Mouse (Mus musculus): ENCODE results near the gene S100a5. TPM values are rescaled to one million over a fixed set of nuclear protein-coding genes. Genes with fewer than 3 reads are reported as not detected.

The S100a5 gene
- 0.56 TPM in 1 of 2 replicates, not detected in the other for polyA plus RNA-seq (2014; fragmentation: Nextera tagmentation; extraction: Ambion mirVana)

GRCm38 (mm10) chr3:90608223-90608622 is at the start of gene S100a5:
S100a5 (plus strand) TSS chr3:90608523.
- WGBS, result 66% methylated on average over 3 of the region's 3 CpGs
- H3K9me3 ChIP-seq (ENCODE audit: control insufficient read depth, low read length), result no peaks in the 10 kb centered on the region
- H3K27me3 ChIP-seq (ENCODE audit: control insufficient read depth, insufficient read depth, low read length), result no peaks in the 10 kb centered on the region
- H3K4me3 ChIP-seq (ENCODE audit: low read length), result no peak within 1 kb of the TSS
- peaks cover 18% of the 10 kb centered on the region; the same call in 1 of the 2 replicates for H3K4me1 ChIP-seq (ENCODE audit: control insufficient read depth, insufficient read depth, low read length)
- H3K27ac ChIP-seq (ENCODE audit: low read depth, low read length), result no peak within 1 kb of the TSS
- H3K4me2 ChIP-seq (replicated peaks; ENCODE audit: low read depth, low read length), result no peak within 1 kb of the TSS
- no peaks in the 10 kb centered on the region for H3K36me3 ChIP-seq (ENCODE audit: control insufficient read depth, insufficient read depth, low read length)
- ATAC-seq (ENCODE audit: low FRiP score, low TSS enrichment), result no peak
- no peak within 1 kb of the TSS for H3K9ac ChIP-seq (ENCODE audit: low read depth, low read length)

GRCm38 (mm10) chr3:90560008-90560628 is 48.2 kb upstream of the S100a5 start, which contains the start of gene S100a3:
S100a3 (plus strand) TSS chr3:90560578.
- 69% methylated on average over 6 of the region's 6 CpGs for WGBS
- no peak within 1 kb of the TSS for H3K27ac ChIP-seq (ENCODE audit: low read depth, low read length)
- ATAC-seq (ENCODE audit: low FRiP score, low TSS enrichment), result no peak
- H3K4me1 ChIP-seq (ENCODE audit: control insufficient read depth, insufficient read depth, low read length), result no peaks in the 10 kb centered on the region
- no peaks in the 10 kb centered on the region for H3K9me3 ChIP-seq (ENCODE audit: control insufficient read depth, low read length)
- no peaks in the 10 kb centered on the region for H3K36me3 ChIP-seq (ENCODE audit: control insufficient read depth, insufficient read depth, low read length)
- no peak within 1 kb of the TSS for H3K9ac ChIP-seq (ENCODE audit: low read depth, low read length)
- H3K4me2 ChIP-seq (replicated peaks; ENCODE audit: low read depth, low read length), result no peak within 1 kb of the TSS
- H3K27me3 ChIP-seq (ENCODE audit: control insufficient read depth, insufficient read depth, low read length), result no peaks in the 10 kb centered on the region
- no peak within 1 kb of the TSS for H3K4me3 ChIP-seq (ENCODE audit: low read length)

GRCm38 (mm10) chr3:90574691-90575090 is 33.6 kb upstream of the S100a5 start:
- WGBS, result 87% methylated on average over 5 of the region's 5 CpGs
- Histone ChIP-seq H3K4me3 (ENCODE audit: low read length) (no peak overlapping the region), H3K27me3 (ENCODE audit: control insufficient read depth, insufficient read depth, low read length) (no peaks in the 10 kb centered on the region), H3K9me3 (ENCODE audit: control insufficient read depth, low read length) (no peaks in the 10 kb centered on the region), H3K9ac (ENCODE audit: low read depth, low read length) (no peak overlapping the region), H3K36me3 (ENCODE audit: control insufficient read depth, insufficient read depth, low read length) (no peaks in the 10 kb centered on the region), H3K4me2 (replicated peaks; ENCODE audit: low read depth, low read length) (no peak overlapping the region), H3K4me1 (ENCODE audit: control insufficient read depth, insufficient read depth, low read length) (no peaks in the 10 kb centered on the region), H3K27ac (ENCODE audit: low read depth, low read length) (no peak overlapping the region)
- no peak for ATAC-seq (ENCODE audit: low FRiP score, low TSS enrichment)

GRCm38 (mm10) chr3:90575320-90575719 is 33.0 kb upstream of the S100a5 start:
- no peaks in the 10 kb centered on the region for H3K27me3 ChIP-seq (ENCODE audit: control insufficient read depth, insufficient read depth, low read length)
- WGBS, result 76% methylated on average over 3 of the region's 3 CpGs

GRCm38 (mm10) chr3:90576351-90577001 is 31.8 kb upstream of the S100a5 start:
- ATAC-seq (ENCODE audit: low FRiP score, low TSS enrichment), result no peak
- no peak overlapping the region for H3K27ac ChIP-seq (ENCODE audit: low read depth, low read length)
- no peaks in the 10 kb centered on the region for H3K27me3 ChIP-seq (ENCODE audit: control insufficient read depth, insufficient read depth, low read length)
- H3K4me3 ChIP-seq (ENCODE audit: low read length), result no peak overlapping the region
- no peak overlapping the region for H3K9ac ChIP-seq (ENCODE audit: low read depth, low read length)
- H3K9me3 ChIP-seq (ENCODE audit: control insufficient read depth, low read length), result no peaks in the 10 kb centered on the region
- H3K4me2 ChIP-seq (replicated peaks; ENCODE audit: low read depth, low read length), result no peak overlapping the region
- no peaks in the 10 kb centered on the region for H3K4me1 ChIP-seq (ENCODE audit: control insufficient read depth, insufficient read depth, low read length)
- 66% methylated on average over 10 of the region's 10 CpGs for WGBS
- H3K36me3 ChIP-seq (ENCODE audit: control insufficient read depth, insufficient read depth, low read length), result no peaks in the 10 kb centered on the region

More at GRCm38 (mm10) chr3:90575320-90575719, 33.0 kb upstream of the S100a5 start:
- no peaks in the 10 kb centered on the region for H3K4me1 ChIP-seq (ENCODE audit: control insufficient read depth, insufficient read depth, low read length)
- H3K4me3 ChIP-seq (ENCODE audit: low read length), result no peak overlapping the region
- no peak overlapping the region for H3K27ac ChIP-seq (ENCODE audit: low read depth, low read length)
- no peaks in the 10 kb centered on the region for H3K9me3 ChIP-seq (ENCODE audit: control insufficient read depth, low read length)
- H3K4me2 ChIP-seq (replicated peaks; ENCODE audit: low read depth, low read length), result no peak overlapping the region
- H3K9ac ChIP-seq (ENCODE audit: low read depth, low read length), result no peak overlapping the region
- H3K36me3 ChIP-seq (ENCODE audit: control insufficient read depth, insufficient read depth, low read length), result no peaks in the 10 kb centered on the region
- no peak for ATAC-seq (ENCODE audit: low FRiP score, low TSS enrichment)

- no peaks in the 10 kb centered on the region for H3K36me3 ChIP-seq (ENCODE audit: control insufficient read depth, insufficient read depth, low read length)
- H3K27ac ChIP-seq (ENCODE audit: low read depth, low read length), result no peak overlapping the region
- H3K27me3 ChIP-seq (ENCODE audit: control insufficient read depth, insufficient read depth, low read length), result no peaks in the 10 kb centered on the region
- H3K9me3 ChIP-seq (ENCODE audit: control insufficient read depth, low read length), result no peaks in the 10 kb centered on the region
- no peaks in the 10 kb centered on the region for H3K4me1 ChIP-seq (ENCODE audit: control insufficient read depth, insufficient read depth, low read length)
- 41% methylated on average over 7 of the region's 7 CpGs for WGBS
- H3K9ac ChIP-seq (ENCODE audit: low read depth, low read length), result no peak overlapping the region
- no peak overlapping the region for H3K4me2 ChIP-seq (replicated peaks; ENCODE audit: low read depth, low read length)
- no peak overlapping the region for H3K4me3 ChIP-seq (ENCODE audit: low read length)
- ATAC-seq (ENCODE audit: low FRiP score, low TSS enrichment), result no peak
Observed at GRCm38 (mm10) chr3:90579433-90579832, 28.9 kb upstream of the S100a5 start.

GRCm38 (mm10) chr3:90581141-90581540 is 27.2 kb upstream of the S100a5 start:
- H3K9me3 ChIP-seq (ENCODE audit: control insufficient read depth, low read length), result no peaks in the 10 kb centered on the region
- H3K4me3 ChIP-seq (ENCODE audit: low read length), result no peak overlapping the region
- no peaks in the 10 kb centered on the region for H3K4me1 ChIP-seq (ENCODE audit: control insufficient read depth, insufficient read depth, low read length)
- no peak overlapping the region for H3K27ac ChIP-seq (ENCODE audit: low read depth, low read length)
- H3K36me3 ChIP-seq (ENCODE audit: control insufficient read depth, insufficient read depth, low read length), result no peaks in the 10 kb centered on the region
- H3K4me2 ChIP-seq (replicated peaks; ENCODE audit: low read depth, low read length), result no peak overlapping the region
- no peak for ATAC-seq (ENCODE audit: low FRiP score, low TSS enrichment)
- H3K9ac ChIP-seq (ENCODE audit: low read depth, low read length), result no peak overlapping the region
- 91% methylated on average over 5 of the region's 5 CpGs for WGBS
- no peaks in the 10 kb centered on the region for H3K27me3 ChIP-seq (ENCODE audit: control insufficient read depth, insufficient read depth, low read length)

GRCm38 (mm10) chr3:90582156-90582555 is 26.2 kb upstream of the S100a5 start:
- 89% methylated on average over 1 of the region's 1 CpGs for WGBS

GRCm38 (mm10) chr3:90582556-90582955 is 25.8 kb upstream of the S100a5 start:
- Histone ChIP-seq H3K27ac (ENCODE audit: low read depth, low read length) (no peak overlapping the region), H3K36me3 (ENCODE audit: control insufficient read depth, insufficient read depth, low read length) (no peaks in the 10 kb centered on the region), H3K9ac (ENCODE audit: low read depth, low read length) (no peak overlapping the region), H3K4me3 (ENCODE audit: low read length) (no peak overlapping the region), H3K4me1 (ENCODE audit: control insufficient read depth, insufficient read depth, low read length) (no peaks in the 10 kb centered on the region), H3K27me3 (ENCODE audit: control insufficient read depth, insufficient read depth, low read length) (no peaks in the 10 kb centered on the region), H3K4me2 (replicated peaks; ENCODE audit: low read depth, low read length) (no peak overlapping the region), H3K9me3 (ENCODE audit: control insufficient read depth, low read length) (no peaks in the 10 kb centered on the region)
- no peak for ATAC-seq (ENCODE audit: low FRiP score, low TSS enrichment)
- 75% methylated on average over 4 of the region's 4 CpGs for WGBS

More at GRCm38 (mm10) chr3:90582156-90582555, 26.2 kb upstream of the S100a5 start:
- Histone ChIP-seq H3K27me3 (ENCODE audit: control insufficient read depth, insufficient read depth, low read length) (no peaks in the 10 kb centered on the region), H3K4me3 (ENCODE audit: low read length) (no peak overlapping the region), H3K4me1 (ENCODE audit: control insufficient read depth, insufficient read depth, low read length) (no peaks in the 10 kb centered on the region), H3K36me3 (ENCODE audit: control insufficient read depth, insufficient read depth, low read length) (no peaks in the 10 kb centered on the region), H3K4me2 (replicated peaks; ENCODE audit: low read depth, low read length) (no peak overlapping the region), H3K9me3 (ENCODE audit: control insufficient read depth, low read length) (no peaks in the 10 kb centered on the region), H3K27ac (ENCODE audit: low read depth, low read length) (no peak overlapping the region), H3K9ac (ENCODE audit: low read depth, low read length) (no peak overlapping the region)
- no peak for ATAC-seq (ENCODE audit: low FRiP score, low TSS enrichment)
